Mouse (Mus musculus) ovary, postnatal 14 days (tissue): ENCODE data around the gene Nadk2.
A peak's percentile ranks its signal among the peaks of the same experiment; 100 is the strongest.

Source experiments
- DNase-seq: peaks from one replicate; pipeline ENCODE4 v3.0.0; 2022; ENCODE audit warnings: low spot score

Nadk2 gene

GRCm38 (mm10) chr15:9070912-9071555, at the start of gene Nadk2:
Nadk2 (plus strand) TSS chr15:9071260.
- peak; percentile 97 for DNase-seq

- no peak for DNase-seq
These were observed 15.4 kb upstream of the Nadk2 start for GRCm38 (mm10) chr15:9055704-9056103.

GRCm38 (mm10) chr15:9059856-9060255, 11.2 kb upstream of the Nadk2 start:
- no peak for DNase-seq

- DNase-seq: no peak
These were observed 9.7 kb upstream of the Nadk2 start for GRCm38 (mm10) chr15:9061150-9061882.

- DNase-seq: no peak
These were observed 2.2 kb upstream of the Nadk2 start for GRCm38 (mm10) chr15:9068881-9069280.

GRCm38 (mm10) chr15:9070353-9070752, 707 bp upstream of the Nadk2 start:
- no peak for DNase-seq

- DNase-seq: peak; percentile 33
These were observed 790 bp downstream of the Nadk2 start for GRCm38 (mm10) chr15:9071556-9072544.

- no peak for DNase-seq
These were observed 1.6 kb downstream of the Nadk2 start for GRCm38 (mm10) chr15:9072630-9073029.

- DNase-seq: no peak
These were observed 2.1 kb downstream of the Nadk2 start for GRCm38 (mm10) chr15:9073067-9073608.

GRCm38 (mm10) chr15:9073684-9074083, 2.6 kb downstream of the Nadk2 start:
- DNase-seq: no peak

GRCm38 (mm10) chr15:9074139-9074538, 3.1 kb downstream of the Nadk2 start:
- DNase-seq: no peak

- no peak for DNase-seq
These were observed 3.6 kb downstream of the Nadk2 start for GRCm38 (mm10) chr15:9074671-9075070.

- no peak for DNase-seq
These were observed 4.6 kb downstream of the Nadk2 start for GRCm38 (mm10) chr15:9075608-9076200.

GRCm38 (mm10) chr15:9078481-9079300, 7.6 kb downstream of the Nadk2 start:
- no peak for DNase-seq

- DNase-seq: no peak
These were observed 8.6 kb downstream of the Nadk2 start for GRCm38 (mm10) chr15:9079626-9080025.

- no peak for DNase-seq
These were observed 9.1 kb downstream of the Nadk2 start for GRCm38 (mm10) chr15:9080206-9080605.

GRCm38 (mm10) chr15:9081294-9081693, 10.2 kb downstream of the Nadk2 start:
- no peak for DNase-seq

GRCm38 (mm10) chr15:9082753-9083152, 11.7 kb downstream of the Nadk2 start:
- no peak for DNase-seq

GRCm38 (mm10) chr15:9086813-9087212, 15.8 kb downstream of the Nadk2 start:
- no peak for DNase-seq

- no peak for DNase-seq
These were observed 16.4 kb downstream of the Nadk2 start for GRCm38 (mm10) chr15:9087421-9087820.
